Mouse (Mus musculus) heart, embryonic 11.5 days (tissue): ENCODE data around the gene Mgst2. TPM values are rescaled to one million over a fixed set of nuclear protein-coding genes. Genes with fewer than 3 reads are reported as not detected.

Experiments used
- ATAC-seq: fragments of 200-750 bp; cut with Nextera tagmentation; replicated peaks from 2 replicates; pipeline ENCODE4 v1.8.0; 2017; ENCODE audit warnings: moderate library complexity; ENCODE audit not compliant: insufficient number of reproducible peaks, low FRiP score, low TSS enrichment
- H3K27ac ChIP-seq: fragments of 300-500 bp; sonication (generic); 2 replicates; pipeline ENCODE4 v1.5.1; 2014; ENCODE audit warnings: mild to moderate bottlenecking, low read depth, low read length
- H3K27me3 ChIP-seq: fragments of 300-500 bp; sonication (generic); 2 replicates; pipeline ENCODE4 v1.6.1; 2014; ENCODE audit warnings: mild to moderate bottlenecking, low read length, mixed read lengths; ENCODE audit not compliant: control insufficient read depth, insufficient read depth
- H3K36me3 ChIP-seq: fragments of 300-500 bp; sonication (generic); 2 replicates; pipeline ENCODE4 v1.6.1; 2014; ENCODE audit warnings: mild to moderate bottlenecking, low read length, moderate library complexity, mixed read lengths; ENCODE audit not compliant: control insufficient read depth, insufficient read depth
- H3K4me1 ChIP-seq: fragments of 300-500 bp; sonication (generic); 2 replicates; pipeline ENCODE4 v1.6.1; 2014; ENCODE audit warnings: low read length; ENCODE audit not compliant: control insufficient read depth, insufficient read depth
- H3K4me2 ChIP-seq: fragments of 300-500 bp; sonication (generic); 2 replicates; pipeline ENCODE4 v1.6.1; 2014; ENCODE audit warnings: mild to moderate bottlenecking, moderate library complexity
- H3K4me3 ChIP-seq: fragments of 300-500 bp; sonication (generic); 2 replicates; pipeline ENCODE4 v1.5.1; 2014; ENCODE audit warnings: low read depth, low read length
- H3K9ac ChIP-seq: fragments of 300-500 bp; sonication (generic); 2 replicates; pipeline ENCODE4 v1.6.1; 2014; ENCODE audit warnings: mild to moderate bottlenecking, low read depth, low read length, moderate library complexity
- H3K9me3 ChIP-seq: fragments of 300-500 bp; sonication (generic); replicated peaks from 2 replicates; pipeline ENCODE4 v1.6.1; 2016; ENCODE audit warnings: low read length; ENCODE audit not compliant: control insufficient read depth
- WGBS: fragments of 180-500 bp; shearing (Covaris S2); extraction: QIAGEN DNeasy Blood & Tissue Kit; methylation state at CpG from one replicate; pipeline ENCODE4 v1.1.7; 2014; ENCODE audit not compliant: insufficient replicate concordance; 5-methylcytosine and 5-hydroxymethylcytosine counted together
- polyA plus RNA-seq: library from polyadenylated mRNA; unstranded; fragments of >200 nt; fragmentation: Nextera tagmentation; extraction: Ambion mirVana; gene quantifications from 2 replicates; pipeline ENCODE4 v1.2.1, GENCODE M21; 2014

Gene Mgst2
- polyA plus RNA-seq, 1 experiment from 2014 or later, result 1.6 TPM

- ATAC-seq, result no peak
- Histone ChIP-seq H3K4me2 (no peak overlapping the region), H3K27ac (no peak overlapping the region), H3K4me1 (peaks cover 22% of the 10 kb centered on the region), H3K27me3 (no peaks in the 10 kb centered on the region), H3K4me3 (no peak overlapping the region), H3K36me3 (no peaks in the 10 kb centered on the region; the same call in 1 of the 2 replicates), H3K9me3 (no peaks in the 10 kb centered on the region), H3K9ac (no peak overlapping the region)
- WGBS, result 77% methylated on average over 3 of the region's 3 CpGs
Observed at GRCm38 (mm10) chr3:51697931-51698330, 37.8 kb downstream of the Mgst2 start.

GRCm38 (mm10) chr3:51700123-51700522 lies 40.0 kb downstream of the Mgst2 start:
- Histone ChIP-seq H3K4me2 (no peak overlapping the region), H3K27ac (no peak overlapping the region), H3K27me3 (no peaks in the 10 kb centered on the region), H3K9ac (no peak overlapping the region), H3K4me1 (peaks cover 24% of the 10 kb centered on the region), H3K4me3 (no peak overlapping the region), H3K36me3 (no peaks in the 10 kb centered on the region; the same call in 1 of the 2 replicates), H3K9me3 (no peaks in the 10 kb centered on the region)
- 72% methylated on average over 4 of the region's 4 CpGs for WGBS
- ATAC-seq, result no peak

GRCm38 (mm10) chr3:51700731-51701280 lies 40.6 kb downstream of the Mgst2 start:
- ATAC-seq, result no peak
- H3K27ac ChIP-seq, result peak overlapping the region; percentile 62; the same call in 1 of the 2 replicates

GRCm38 (mm10) chr3:51701281-51701751 lies 41.2 kb downstream of the Mgst2 start:
- Histone ChIP-seq H3K4me1 (peaks cover 24% of the 10 kb centered on the region), H3K9me3 (no peaks in the 10 kb centered on the region), H3K27ac (peak overlapping the region; percentile 62), H3K4me3 (peak overlapping the region; percentile 39), H3K27me3 (no peaks in the 10 kb centered on the region), H3K9ac (peak overlapping the region; percentile 68), H3K36me3 (no peaks in the 10 kb centered on the region), H3K4me2 (peak overlapping the region; percentile 74)
- ATAC-seq, result peak; percentile 88
- under 1% methylated on average over 27 of the region's 27 CpGs for WGBS

More at GRCm38 (mm10) chr3:51700731-51701280, 40.6 kb downstream of the Mgst2 start:
- Histone ChIP-seq H3K4me2 (peak overlapping the region; percentile 74), H3K4me3 (peak overlapping the region; percentile 39), H3K36me3 (no peaks in the 10 kb centered on the region), H3K9ac (peak overlapping the region; percentile 68), H3K27me3 (no peaks in the 10 kb centered on the region), H3K9me3 (no peaks in the 10 kb centered on the region), H3K4me1 (peaks cover 24% of the 10 kb centered on the region)
- WGBS, result 25% methylated on average over 15 of the region's 15 CpGs

- 8% methylated on average over 13 of the region's 13 CpGs for WGBS
- Histone ChIP-seq H3K4me2 (peak overlapping the region; percentile 74), H3K36me3 (no peaks in the 10 kb centered on the region), H3K27ac (peak overlapping the region; percentile 62), H3K4me1 (peaks cover 24% of the 10 kb centered on the region), H3K4me3 (peak overlapping the region; percentile 39), H3K9ac (peak overlapping the region; percentile 68), H3K9me3 (no peaks in the 10 kb centered on the region), H3K27me3 (no peaks in the 10 kb centered on the region)
- ATAC-seq, result 0 out of 2 replicates have a peak, but pooled peaks have one; percentile 9
Observed at GRCm38 (mm10) chr3:51701950-51702349, 41.8 kb downstream of the Mgst2 start.

- no peak overlapping the region for H3K4me2 ChIP-seq
- no peaks in the 10 kb centered on the region for H3K36me3 ChIP-seq
- no peak overlapping the region for H3K27ac ChIP-seq
- no peak overlapping the region for H3K9ac ChIP-seq
- peaks cover 25% of the 10 kb centered on the region for H3K4me1 ChIP-seq
- no peak for ATAC-seq
- no peak overlapping the region for H3K4me3 ChIP-seq
- no peaks in the 10 kb centered on the region for H3K27me3 ChIP-seq
- no peaks in the 10 kb centered on the region for H3K9me3 ChIP-seq
- 84% methylated on average over 8 of the region's 8 CpGs for WGBS
Observed at GRCm38 (mm10) chr3:51702701-51703286, 42.6 kb downstream of the Mgst2 start.

- H3K4me1 ChIP-seq, result peaks cover 31% of the 10 kb centered on the region
- 72% methylated on average over 8 of the region's 8 CpGs for WGBS
Observed at GRCm38 (mm10) chr3:51703478-51703877, 43.3 kb downstream of the Mgst2 start.

GRCm38 (mm10) chr3:51705220-51705619 lies 45.1 kb downstream of the Mgst2 start:
- WGBS, result 83% methylated on average over 7 of the region's 7 CpGs
- ATAC-seq, result no peak
- Histone ChIP-seq H3K4me2 (no peak overlapping the region), H3K27me3 (no peaks in the 10 kb centered on the region), H3K9me3 (no peaks in the 10 kb centered on the region), H3K4me3 (no peak overlapping the region), H3K4me1 (peaks cover 38% of the 10 kb centered on the region), H3K9ac (no peak overlapping the region), H3K36me3 (no peaks in the 10 kb centered on the region), H3K27ac (no peak overlapping the region)

More at GRCm38 (mm10) chr3:51703478-51703877, 43.3 kb downstream of the Mgst2 start:
- Histone ChIP-seq H3K4me2 (no peak overlapping the region), H3K27me3 (no peaks in the 10 kb centered on the region), H3K9me3 (no peaks in the 10 kb centered on the region), H3K9ac (no peak overlapping the region), H3K27ac (no peak overlapping the region), H3K36me3 (no peaks in the 10 kb centered on the region), H3K4me3 (no peak overlapping the region)
- no peak for ATAC-seq
